Mouse (Mus musculus): ENCODE measurements around the gene Fras1.
A peak's percentile ranks its signal among the peaks of the same experiment; 100 is the strongest.

Fras1 gene

GRCm38 (mm10) chr5:96762021-96762420 is 388.3 kb downstream of the Fras1 start:
- no peak for DNase-seq (ENCODE audit: extremely low spot score, low read depth, low spot score)

GRCm38 (mm10) chr5:96768846-96769471 is 395.2 kb downstream of the Fras1 start:
- peak; percentile 53 for DNase-seq (ENCODE audit: extremely low spot score, low read depth, low spot score)

GRCm38 (mm10) chr5:96783506-96784288 is 409.9 kb downstream of the Fras1 start:
- no peak for DNase-seq (ENCODE audit: extremely low spot score, low read depth, low spot score)

GRCm38 (mm10) chr5:96785096-96785495 is 411.3 kb downstream of the Fras1 start:
- DNase-seq (ENCODE audit: extremely low spot score, low read depth, low spot score): no peak

GRCm38 (mm10) chr5:96792422-96792821 is 418.7 kb downstream of the Fras1 start:
- DNase-seq (ENCODE audit: extremely low spot score, low read depth, low spot score): no peak

GRCm38 (mm10) chr5:96792936-96793718 is 419.4 kb downstream of the Fras1 start, which contains the start of gene Anxa3:
Anxa3 (plus strand) TSS chr5:96793339.
- DNase-seq (ENCODE audit: extremely low spot score, low read depth, low spot score): no peak

- no peak for DNase-seq (ENCODE audit: extremely low spot score, low read depth, low spot score)
These were observed 420.3 kb downstream of the Fras1 start for GRCm38 (mm10) chr5:96793953-96794635.

GRCm38 (mm10) chr5:96795752-96796151 is 422.0 kb downstream of the Fras1 start:
- no peak for DNase-seq (ENCODE audit: extremely low spot score, low read depth, low spot score)

GRCm38 (mm10) chr5:96797465-96797864 is 423.7 kb downstream of the Fras1 start:
- no peak for DNase-seq (ENCODE audit: extremely low spot score, low read depth, low spot score)

- DNase-seq (ENCODE audit: extremely low spot score, low read depth, low spot score): no peak
These were observed 425.4 kb downstream of the Fras1 start for GRCm38 (mm10) chr5:96799165-96799564.

- no peak for DNase-seq (ENCODE audit: extremely low spot score, low read depth, low spot score)
These were observed 426.2 kb downstream of the Fras1 start for GRCm38 (mm10) chr5:96799969-96800368.

GRCm38 (mm10) chr5:96802185-96802584 is 428.4 kb downstream of the Fras1 start:
- no peak for DNase-seq (ENCODE audit: extremely low spot score, low read depth, low spot score)

GRCm38 (mm10) chr5:96803091-96803490 is 429.3 kb downstream of the Fras1 start:
- DNase-seq (ENCODE audit: extremely low spot score, low read depth, low spot score): no peak

- DNase-seq (ENCODE audit: extremely low spot score, low read depth, low spot score): no peak
These were observed 430.5 kb downstream of the Fras1 start for GRCm38 (mm10) chr5:96804304-96804703.

GRCm38 (mm10) chr5:96804813-96805212 is 431.1 kb downstream of the Fras1 start:
- DNase-seq (ENCODE audit: extremely low spot score, low read depth, low spot score): no peak

- no peak for DNase-seq (ENCODE audit: extremely low spot score, low read depth, low spot score)
These were observed 436.9 kb downstream of the Fras1 start for GRCm38 (mm10) chr5:96810620-96811019.

GRCm38 (mm10) chr5:96824769-96825327 is 451.1 kb downstream of the Fras1 start:
- DNase-seq (ENCODE audit: extremely low spot score, low read depth, low spot score): no peak

GRCm38 (mm10) chr5:96827176-96827575 is 453.4 kb downstream of the Fras1 start:
- no peak for DNase-seq (ENCODE audit: extremely low spot score, low read depth, low spot score)
